Mouse (Mus musculus) lung, embryonic 16.5 days (tissue): ENCODE results near the gene Pkd1l2. TPM values are rescaled to one million over a fixed set of nuclear protein-coding genes. Genes with fewer than 3 reads are reported as not detected.

ENCODE experiments used
- polyA plus RNA-seq: library from polyadenylated mRNA; unstranded; fragments of >200 nt; fragmentation: Nextera tagmentation; extraction: Ambion mirVana; gene quantifications from 2 replicates; pipeline ENCODE4 v1.2.1, GENCODE M21; 2015

Gene Pkd1l2
- polyA plus RNA-seq, 1 experiment from 2014 or later, result not detected

Other genes with a start within 250 kb of the Pkd1l2 start
- gene Cmc2, start 161.0 kb downstream of the Pkd1l2 start, polyA plus RNA-seq, result 92.3 and 92.9 TPM in 2 replicates
- 44.7 and 44.8 TPM in 2 replicates for gene Cenpn, start 160.7 kb downstream of the Pkd1l2 start, polyA plus RNA-seq
- 13.4 and 14.4 TPM in 2 replicates for gene Atmin, start 139.1 kb downstream of the Pkd1l2 start, polyA plus RNA-seq
- 3.4 TPM in 2 replicates for gene 1700030J22Rik, start 103.5 kb downstream of the Pkd1l2 start, polyA plus RNA-seq
- gene Gcsh, start 88.9 kb downstream of the Pkd1l2 start, polyA plus RNA-seq, result 92.2 and 95.9 TPM in 2 replicates
- 0.40 and 0.44 TPM in 2 replicates for gene Bco1, start 13.4 kb upstream of the Pkd1l2 start, polyA plus RNA-seq
- 1.8 TPM in 2 replicates for gene Gan, start 75.7 kb upstream of the Pkd1l2 start, polyA plus RNA-seq
- gene Cmip, start 174.6 kb upstream of the Pkd1l2 start, polyA plus RNA-seq, result 11.3 and 13.0 TPM in 2 replicates